Mouse (Mus musculus) lung, embryonic 14.5 days (tissue): Measurements from ENCODE around the gene Myt1l. TPM values are rescaled to one million over a fixed set of nuclear protein-coding genes. Genes with fewer than 3 reads are reported as not detected.

Source experiments
- ATAC-seq: fragments of 200-750 bp; cut with Nextera tagmentation; 2 replicates; pipeline ENCODE4 v1.8.0; 2017; ENCODE audit warnings: mild to moderate bottlenecking, moderate TSS enrichment, moderate library complexity; ENCODE audit not compliant: insufficient read depth
- DNase-seq: peaks from one replicate; pipeline ENCODE4 v3.0.0-alpha.2; 2015
- H3K27ac ChIP-seq: fragments of 300-500 bp; sonication (generic); 2 replicates; pipeline ENCODE4 v1.5.1; 2014; ENCODE audit warnings: low read depth, mild to moderate bottlenecking, moderate library complexity
- H3K27me3 ChIP-seq: fragments of 300-500 bp; sonication (generic); 2 replicates; pipeline ENCODE4 v1.6.1; 2014; ENCODE audit warnings: low read length, control low read depth; ENCODE audit not compliant: insufficient read depth
- H3K36me3 ChIP-seq: fragments of 300-500 bp; sonication (generic); 2 replicates; pipeline ENCODE4 v1.6.1; 2014; ENCODE audit warnings: control low read depth; ENCODE audit not compliant: insufficient read depth
- H3K4me1 ChIP-seq: fragments of 300-500 bp; sonication (generic); 2 replicates; pipeline ENCODE4 v1.6.1; 2014; ENCODE audit warnings: antibody characterized with exemption, control low read depth; ENCODE audit not compliant: insufficient read depth
- H3K4me2 ChIP-seq: fragments of 300-500 bp; sonication (generic); 2 replicates; pipeline ENCODE4 v1.6.1; 2014; ENCODE audit warnings: mild to moderate bottlenecking
- H3K4me3 ChIP-seq: fragments of 300-500 bp; sonication (generic); 2 replicates; pipeline ENCODE4 v1.5.1; 2014; ENCODE audit warnings: low read depth, low read length
- H3K9ac ChIP-seq: fragments of 300-500 bp; sonication (generic); 2 replicates; pipeline ENCODE4 v1.6.1; 2014
- H3K9me3 ChIP-seq: fragments of 300-500 bp; sonication (generic); 2 replicates; pipeline ENCODE4 v1.6.1; 2016; ENCODE audit warnings: low read depth, low read length, control low read depth
- CTCF ChIP-seq: IDR thresholded peaks from 2 replicates; pipeline ENCODE4 v1.5.1; 2016; ENCODE audit warnings: antibody characterized with exemption, low read depth
- WGBS: fragments of 180-500 bp; shearing (Covaris S2); extraction: QIAGEN DNeasy Blood & Tissue Kit; methylation state at CpG from one replicate; pipeline ENCODE4 v1.1.7; 2014; 5-methylcytosine and 5-hydroxymethylcytosine counted together
- polyA plus RNA-seq: library from polyadenylated mRNA; unstranded; fragments of >200 nt; fragmentation: Nextera tagmentation; extraction: Ambion mirVana; gene quantifications from 2 replicates; pipeline ENCODE4 v1.2.1, GENCODE M21; 2014

Myt1l gene
- polyA plus RNA-seq, 1 experiment from 2014 or later: not detected

- Histone ChIP-seq H3K27ac (no peak overlapping the region), H3K4me3 (no peak overlapping the region), H3K9ac (no peak overlapping the region), H3K4me1 (no peaks in the 10 kb centered on the region), H3K4me2 (no peak overlapping the region), H3K36me3 (no peaks in the 10 kb centered on the region), H3K9me3 (no peaks in the 10 kb centered on the region), H3K27me3 (no peaks in the 10 kb centered on the region)
- 67% methylated on average over 11 of the region's 11 CpGs for WGBS
- no peak for TF ChIP-seq CTCF
- DNase-seq (no peak), ATAC-seq (no peak)
Measured at GRCm38 (mm10) chr12:29639543-29640196, 111.5 kb downstream of the Myt1l start.

DNA sequence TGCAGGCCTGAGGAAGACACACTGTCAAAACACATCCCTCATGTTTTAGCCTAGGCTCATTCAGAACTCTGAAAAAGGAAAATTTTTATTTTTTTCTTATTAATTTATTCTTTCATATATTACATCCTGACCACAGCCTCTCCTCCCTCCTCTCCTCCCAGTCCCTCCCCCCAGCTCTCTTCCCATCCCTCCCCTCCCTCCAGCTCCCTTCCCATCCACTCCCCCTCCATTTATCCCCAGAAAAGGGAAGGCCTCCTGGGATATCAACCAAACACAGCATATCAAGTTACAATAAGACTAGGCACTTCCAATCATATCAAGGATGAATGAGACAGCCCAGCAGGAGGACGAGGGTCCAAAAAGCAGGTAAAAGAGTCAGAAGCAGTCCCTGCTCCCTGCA, 112.0 kb downstream of the Myt1l start:
- H3K4me1 ChIP-seq: no peaks in the 10 kb centered on the region
- WGBS: 24% methylated on average over 1 of the region's 1 CpGs
- no peak overlapping the region for H3K9ac ChIP-seq
- no peak for TF ChIP-seq CTCF
- no peak overlapping the region for H3K4me3 ChIP-seq
- H3K27ac ChIP-seq: no peak overlapping the region
- H3K4me2 ChIP-seq: no peak overlapping the region
- DNase-seq (no peak), ATAC-seq (no peak)
- no peaks in the 10 kb centered on the region for H3K27me3 ChIP-seq
- no peaks in the 10 kb centered on the region for H3K36me3 ChIP-seq
- no peaks in the 10 kb centered on the region for H3K9me3 ChIP-seq

DNA sequence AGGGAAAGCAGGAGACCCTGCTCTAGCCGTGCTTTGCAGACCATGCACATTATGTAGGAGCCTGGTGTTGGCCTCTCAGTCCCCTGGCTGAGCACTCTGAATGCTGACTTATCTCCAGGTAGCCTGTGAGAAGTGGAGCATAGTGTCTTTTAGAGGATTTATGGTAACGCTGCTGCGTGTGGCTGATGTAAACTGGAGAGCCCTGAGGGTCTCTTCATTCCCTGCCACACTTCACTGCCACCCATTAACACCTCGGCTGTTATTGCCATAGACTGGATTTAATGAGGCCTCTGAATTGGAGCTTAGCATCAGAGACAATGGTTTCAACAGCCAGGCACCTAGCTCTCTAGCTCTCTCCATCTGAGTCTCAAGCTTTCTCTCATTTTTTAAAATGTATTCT, 114.7 kb downstream of the Myt1l start:
- Histone ChIP-seq H3K4me3 (no peak overlapping the region), H3K4me2 (no peak overlapping the region), H3K4me1 (no peaks in the 10 kb centered on the region), H3K27me3 (no peaks in the 10 kb centered on the region), H3K9ac (no peak overlapping the region), H3K9me3 (no peaks in the 10 kb centered on the region), H3K27ac (no peak overlapping the region), H3K36me3 (no peaks in the 10 kb centered on the region)
- 31% methylated on average over 4 of the region's 4 CpGs for WGBS
- DNase-seq (no peak), ATAC-seq (no peak)
- no peak for TF ChIP-seq CTCF

- WGBS: 86% methylated on average over 4 of the region's 4 CpGs
- DNase-seq (no peak), ATAC-seq (no peak)
- H3K9me3 ChIP-seq: no peaks in the 10 kb centered on the region
- H3K4me1 ChIP-seq: no peaks in the 10 kb centered on the region
- H3K4me3 ChIP-seq: no peak overlapping the region
- no peaks in the 10 kb centered on the region for H3K27me3 ChIP-seq
- H3K36me3 ChIP-seq: no peaks in the 10 kb centered on the region
- no peak overlapping the region for H3K4me2 ChIP-seq
- H3K9ac ChIP-seq: no peak overlapping the region
- no peak overlapping the region for H3K27ac ChIP-seq
- TF ChIP-seq CTCF: no peak
Measured at GRCm38 (mm10) chr12:29644091-29644490, 115.9 kb downstream of the Myt1l start.

DNA sequence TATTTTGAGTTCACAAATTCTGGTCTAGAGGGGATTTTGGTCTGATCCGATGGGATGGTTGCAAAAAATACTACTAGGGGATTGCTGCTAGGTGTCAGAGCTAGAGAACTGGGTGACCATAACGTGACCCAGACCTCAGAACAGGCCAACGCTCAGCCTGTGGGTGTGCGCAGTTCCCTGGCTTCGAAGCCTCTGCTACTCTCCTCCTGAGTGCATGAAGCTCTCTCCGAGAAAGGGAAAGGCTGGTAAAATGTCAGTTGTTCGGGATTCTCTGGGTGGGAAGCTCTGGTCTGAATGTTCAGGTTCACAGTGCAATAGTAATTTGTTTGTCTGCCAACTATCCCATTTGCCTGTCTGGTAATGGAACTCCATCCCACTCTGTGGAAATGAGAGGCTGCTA, 116.5 kb downstream of the Myt1l start:
- no peaks in the 10 kb centered on the region for H3K9me3 ChIP-seq
- DNase-seq: no peak
- no peak overlapping the region for H3K9ac ChIP-seq
- WGBS: 82% methylated on average over 7 of the region's 7 CpGs
- H3K36me3 ChIP-seq: no peaks in the 10 kb centered on the region
- H3K27me3 ChIP-seq: no peaks in the 10 kb centered on the region
- no peak overlapping the region for H3K27ac ChIP-seq
- H3K4me1 ChIP-seq: no peaks in the 10 kb centered on the region
- H3K4me2 ChIP-seq: no peak overlapping the region
- ATAC-seq: no peak
- H3K4me3 ChIP-seq: no peak overlapping the region
- TF ChIP-seq CTCF: no peak

GRCm38 (mm10) chr12:29649510-29650152, 121.4 kb downstream of the Myt1l start:
- WGBS: 54% methylated on average over 10 of the region's 10 CpGs

DNA sequence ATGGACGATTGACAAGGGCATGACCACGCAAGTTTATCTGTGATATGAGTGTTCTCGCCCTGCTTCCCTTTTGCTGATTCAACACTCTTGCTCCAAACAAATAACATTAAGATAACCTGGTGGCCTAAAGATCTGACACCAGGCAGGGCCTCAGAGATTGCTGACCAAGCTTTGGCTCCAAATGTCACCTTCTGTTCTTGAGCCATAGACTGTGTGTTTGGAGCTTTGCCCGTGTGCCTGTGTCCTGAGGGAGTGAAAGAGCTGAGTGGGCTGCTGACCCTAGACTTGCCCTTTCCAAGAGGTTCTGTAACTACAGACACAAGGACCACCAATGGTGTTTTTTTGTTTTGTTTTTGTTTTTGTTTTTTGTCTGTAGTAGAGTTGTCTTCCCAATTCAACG, 124.3 kb downstream of the Myt1l start:
- TF ChIP-seq CTCF: no peak
- no peak for ATAC-seq
- 45% methylated on average over 5 of the region's 5 CpGs for WGBS
- Histone ChIP-seq H3K36me3 (no peaks in the 10 kb centered on the region), H3K9me3 (no peaks in the 10 kb centered on the region), H3K27me3 (no peaks in the 10 kb centered on the region), H3K9ac (no peak overlapping the region), H3K4me1 (no peaks in the 10 kb centered on the region), H3K4me3 (no peak overlapping the region), H3K27ac (no peak overlapping the region), H3K4me2 (no peak overlapping the region)
- no peak for DNase-seq

More at GRCm38 (mm10) chr12:29649510-29650152, 121.4 kb downstream of the Myt1l start:
- DNase-seq: peak; percentile 2
- Histone ChIP-seq H3K9me3 (no peaks in the 10 kb centered on the region), H3K27ac (no peak overlapping the region), H3K27me3 (no peaks in the 10 kb centered on the region), H3K9ac (no peak overlapping the region), H3K36me3 (no peaks in the 10 kb centered on the region), H3K4me3 (no peak overlapping the region), H3K4me1 (no peaks in the 10 kb centered on the region), H3K4me2 (no peak overlapping the region)
- no peak for TF ChIP-seq CTCF
- ATAC-seq: no peak
